Mouse (Mus musculus): Measurements from ENCODE around the gene Oma1.

The Oma1 gene

DNA sequence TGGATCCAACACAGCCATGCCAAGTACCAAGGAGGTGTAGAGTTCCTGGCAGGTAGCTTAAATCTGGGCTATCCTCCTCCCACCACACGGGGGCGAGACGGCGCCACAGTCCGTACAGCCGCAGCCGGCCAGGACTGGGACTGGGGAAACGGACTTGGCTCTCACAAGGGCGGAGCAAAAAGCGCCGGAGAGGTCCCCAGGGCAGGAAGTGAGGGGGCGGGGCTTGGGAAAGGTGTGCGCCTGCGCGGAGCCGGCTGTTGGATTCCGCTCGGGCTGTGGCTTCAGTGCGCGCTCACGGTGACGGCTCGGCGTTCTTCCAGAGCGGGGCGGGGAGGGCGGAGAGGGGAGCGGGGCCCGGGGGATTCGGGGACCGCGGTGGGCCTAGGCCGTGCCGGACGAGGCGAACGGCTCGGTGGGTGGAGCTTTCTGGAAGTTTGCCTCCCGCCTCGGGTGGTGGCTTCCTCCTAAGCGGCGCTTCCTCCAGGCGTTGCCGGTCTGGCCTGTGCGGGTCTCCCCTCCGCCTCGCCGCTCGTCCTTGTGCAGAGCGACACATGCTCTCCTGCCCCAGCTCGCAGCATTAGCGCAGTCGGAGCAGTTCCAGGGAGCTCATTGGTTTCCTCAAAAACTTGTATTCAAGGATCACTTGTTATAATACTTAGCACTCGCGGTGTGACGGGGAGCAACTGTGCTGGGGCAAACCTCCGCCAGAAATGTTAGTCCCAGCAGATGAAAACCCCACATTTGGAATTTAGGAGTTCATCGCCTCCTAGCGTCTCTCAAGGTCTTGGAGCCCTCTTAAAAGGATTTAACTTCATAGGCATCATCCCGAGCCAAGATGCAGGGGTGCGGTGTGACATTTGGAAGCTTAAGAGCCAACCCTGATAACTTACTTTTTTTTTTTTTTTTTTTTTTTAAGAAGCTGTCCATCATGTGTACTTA lies at the start of gene Oma1:
Gene Oma1 (plus strand): TSS at position 226 of the 939 bp plus-strand sequence.
- peak; percentile 98 to 99 for DNase-seq

DNA sequence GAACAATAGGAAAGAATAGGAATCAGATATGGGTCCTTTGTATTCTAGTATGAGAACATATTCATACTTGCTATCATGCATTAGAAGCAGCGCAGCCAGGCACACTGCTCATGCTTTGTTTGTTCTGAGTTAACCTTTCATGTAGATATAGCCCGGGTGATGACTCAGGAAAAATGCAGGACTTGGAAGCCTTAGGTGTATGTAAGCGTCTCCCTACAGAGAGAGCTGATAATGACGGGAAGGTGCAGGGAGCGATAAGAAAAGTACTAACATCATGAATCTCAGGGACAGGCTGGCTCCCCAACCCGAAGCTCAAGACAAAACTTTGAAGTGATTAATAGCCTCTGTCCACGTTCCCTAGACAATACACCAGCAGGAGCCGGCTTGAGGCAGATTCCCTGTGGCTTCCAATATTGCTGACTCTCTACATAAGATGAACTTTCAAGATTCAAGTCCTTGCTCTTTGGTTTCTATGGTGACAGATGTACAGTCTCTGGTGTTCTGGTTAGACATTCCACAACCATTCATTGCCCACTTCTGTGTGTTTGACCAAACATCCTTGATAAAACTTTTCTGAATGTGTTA lies 49.7 kb upstream of the Oma1 start:
- DNase-seq, result no peak

DNA sequence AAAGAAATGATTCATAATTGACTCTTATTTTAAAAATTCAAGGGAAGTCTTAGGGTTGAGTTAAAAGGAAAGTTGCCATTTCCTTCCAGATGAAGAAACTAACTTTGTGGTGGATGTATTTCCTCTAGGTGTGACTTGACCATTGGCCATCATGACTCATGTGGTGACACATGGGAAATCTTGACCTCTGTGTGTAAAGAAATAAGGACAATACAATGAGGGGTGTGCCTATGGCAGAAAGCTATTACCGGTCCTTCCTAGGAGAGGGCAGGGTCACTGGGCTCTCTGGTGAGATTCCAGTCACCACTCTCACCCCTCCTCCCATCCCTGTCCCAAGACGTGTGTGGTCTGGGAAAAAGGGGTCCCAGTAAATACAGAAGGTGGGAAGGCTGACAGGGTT lies 48.4 kb upstream of the Oma1 start:
- DNase-seq, result no peak

DNA sequence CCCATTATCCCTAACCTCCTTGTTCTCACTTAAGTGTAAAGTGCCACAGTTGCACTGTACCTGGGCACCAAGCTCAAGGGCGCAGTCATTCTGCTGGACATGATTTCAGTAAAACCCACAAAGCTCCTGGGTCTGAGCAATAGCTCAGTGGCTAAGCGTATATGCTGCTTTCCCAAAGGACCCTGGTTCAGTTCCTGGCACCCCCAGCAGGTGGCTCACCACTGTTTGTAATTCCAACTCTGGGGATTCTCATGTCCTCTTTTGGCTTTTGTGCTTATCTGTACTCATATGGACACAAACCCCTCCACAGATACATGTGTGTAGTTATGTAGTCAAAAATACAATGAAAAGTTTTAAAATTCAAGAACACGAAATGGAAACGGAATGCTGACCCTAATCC lies 44.3 kb upstream of the Oma1 start:
- peak; percentile 3 for DNase-seq

DNA sequence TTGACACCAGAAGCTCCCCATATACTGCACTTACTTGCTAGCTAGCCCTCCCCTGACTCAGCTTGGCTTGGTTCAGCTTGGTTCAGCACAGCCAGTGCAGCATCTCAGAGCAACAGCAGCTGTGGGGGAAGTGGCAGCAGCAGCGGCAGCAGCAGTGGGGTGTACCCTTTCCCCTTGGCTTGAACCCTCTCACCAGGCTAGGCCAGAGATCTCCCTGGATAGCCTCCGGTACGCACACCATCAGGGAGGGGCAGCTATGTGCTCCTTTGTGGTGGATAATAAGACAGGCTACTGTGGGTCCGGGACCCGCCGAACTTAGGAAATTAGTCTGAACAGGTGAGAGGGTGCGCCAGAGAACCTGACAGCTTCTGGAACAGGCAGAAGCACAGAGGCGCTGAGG lies 40.6 kb upstream of the Oma1 start:
- no peak for DNase-seq

DNA sequence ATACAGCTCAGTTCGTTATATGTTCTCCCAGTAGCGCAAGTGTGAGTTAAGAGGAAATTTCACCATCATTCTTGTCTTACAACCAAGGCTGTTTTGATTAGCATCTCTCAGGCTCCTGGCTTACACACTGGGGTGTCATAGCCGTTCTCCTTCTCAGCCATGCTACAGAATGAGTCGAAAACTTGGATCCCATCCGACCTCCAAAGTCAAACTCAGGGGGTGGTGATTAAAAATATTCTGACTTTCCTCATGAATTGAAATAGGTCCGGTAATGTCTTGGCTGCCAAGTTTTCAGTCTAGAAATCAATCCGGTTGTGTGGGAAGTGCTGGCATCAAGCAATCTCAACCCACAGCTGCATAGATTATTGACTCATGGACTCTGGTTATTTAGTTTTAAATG lies 25.3 kb upstream of the Oma1 start:
- no peak for DNase-seq

DNA sequence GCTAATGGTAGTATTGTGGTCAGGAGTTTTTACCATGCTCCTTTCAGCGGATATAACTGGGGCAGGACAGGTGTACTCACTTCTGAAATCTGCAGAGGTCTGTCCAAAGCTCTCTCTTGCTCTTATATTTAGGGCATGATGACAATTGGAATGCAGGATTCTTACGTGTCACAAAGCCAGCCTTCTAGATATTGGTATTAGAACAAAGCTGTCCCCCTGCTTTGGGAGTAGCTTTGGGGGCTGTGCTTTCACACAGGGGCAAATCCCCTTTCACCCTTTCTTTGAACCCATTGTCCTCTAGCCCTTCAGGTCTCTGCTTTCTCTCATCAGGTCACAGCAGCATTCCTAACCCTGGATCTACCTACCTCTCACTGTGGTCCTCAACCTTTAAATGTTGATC lies 22.8 kb upstream of the Oma1 start, which contains the start of gene 4921539E11Rik:
Gene 4921539E11Rik (minus strand): TSS at position 101 of the 400 bp plus-strand sequence.
- DNase-seq, result no peak

DNA sequence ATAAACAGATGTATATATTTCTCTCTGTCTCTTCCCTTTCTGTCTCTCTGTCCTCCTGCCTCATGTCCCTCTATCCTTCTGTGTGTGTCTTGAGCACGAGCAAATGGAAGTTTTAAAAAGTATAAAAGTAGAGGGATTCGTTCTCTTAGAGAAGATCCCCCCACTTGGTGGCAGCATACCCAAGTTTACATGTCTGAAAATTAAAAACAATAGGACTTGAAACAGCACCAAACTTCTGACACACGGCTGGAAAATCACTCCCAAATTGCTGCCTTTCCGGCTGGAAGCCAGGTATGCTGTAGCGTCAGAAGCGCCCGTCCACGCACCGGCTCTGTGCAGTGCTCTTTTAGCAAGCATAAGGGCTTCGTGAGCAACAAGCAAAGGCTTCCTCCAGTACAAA lies 14.3 kb upstream of the Oma1 start:
- no peak for DNase-seq

DNA sequence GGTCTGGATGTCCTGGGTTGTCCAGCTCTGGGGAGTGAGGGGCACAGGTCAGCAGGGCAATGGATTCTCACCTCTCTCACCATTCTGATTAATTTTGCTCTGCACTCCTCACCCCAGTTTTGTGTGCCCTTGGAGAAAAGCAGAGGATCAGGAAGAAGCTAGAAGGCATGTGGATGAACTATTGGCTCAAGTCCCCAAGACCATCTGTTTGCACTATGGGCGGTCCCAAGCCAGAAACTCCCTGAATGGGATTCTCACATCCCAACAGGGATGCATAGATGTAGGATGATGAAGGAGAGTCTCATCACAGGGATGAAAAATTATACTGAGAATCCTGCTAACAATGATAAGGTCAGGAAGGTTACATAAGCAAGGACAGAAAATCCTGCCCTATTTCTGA lies 9.8 kb upstream of the Oma1 start:
- no peak for DNase-seq

DNA sequence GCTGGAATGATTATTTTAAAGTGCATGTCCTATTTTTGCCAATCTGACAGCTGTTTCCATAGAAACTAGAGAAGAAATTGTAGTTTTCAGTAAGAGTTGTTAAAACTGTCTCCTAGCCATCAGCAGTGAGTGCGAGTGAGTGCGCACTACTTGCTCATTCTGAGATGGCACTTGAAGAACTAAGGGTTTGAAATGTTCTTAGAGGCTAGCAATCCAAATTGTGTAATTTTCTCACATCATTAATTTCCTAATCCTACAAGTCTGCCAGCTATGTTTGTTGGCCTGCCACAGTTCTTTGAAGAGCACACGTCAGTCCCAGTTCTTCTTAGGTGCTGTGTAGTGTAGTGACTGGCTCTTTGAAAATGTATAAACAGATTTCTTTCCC lies 906 bp downstream of the Oma1 start:
- DNase-seq, result no peak

DNA sequence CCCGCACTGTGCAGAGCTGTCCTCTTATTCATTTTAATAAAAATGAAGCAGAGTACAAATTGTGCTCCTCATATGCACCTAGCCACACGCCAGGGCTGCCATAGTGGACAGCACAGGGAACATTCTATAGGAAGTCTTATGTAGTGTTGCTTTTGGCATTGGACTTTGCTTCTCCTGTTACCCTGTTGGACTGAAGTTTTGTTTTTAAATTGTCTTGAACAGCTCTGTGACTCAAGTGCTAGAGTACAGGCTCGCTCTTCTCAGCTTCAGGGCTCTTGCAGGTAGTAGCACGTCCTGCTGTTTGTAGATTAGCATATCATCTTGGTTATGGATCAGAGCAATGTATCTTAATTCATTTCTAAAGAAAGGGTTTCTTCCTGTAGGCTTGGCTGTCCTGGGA lies 2.2 kb downstream of the Oma1 start:
- no peak for DNase-seq

DNA sequence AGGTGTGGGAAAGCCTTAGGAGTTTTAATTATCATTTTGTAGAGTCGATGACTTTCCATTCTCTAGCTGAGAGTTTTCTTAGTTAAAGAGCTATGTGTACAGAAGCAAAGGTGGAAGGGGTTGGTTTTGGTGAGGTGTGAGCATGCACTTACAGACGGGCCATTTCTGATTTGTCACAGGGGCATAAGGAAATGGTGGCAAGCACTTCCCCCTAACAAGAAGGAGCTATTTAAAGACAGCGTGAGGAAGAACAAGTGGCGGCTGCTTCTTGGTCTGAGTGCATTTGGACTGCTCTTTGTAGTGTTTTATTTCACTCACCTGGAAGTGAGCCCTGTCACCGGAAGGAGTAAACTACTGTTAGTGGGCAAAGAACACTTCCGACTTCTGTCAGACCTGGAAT lies 7.8 kb downstream of the Oma1 start:
- no peak for DNase-seq

DNA sequence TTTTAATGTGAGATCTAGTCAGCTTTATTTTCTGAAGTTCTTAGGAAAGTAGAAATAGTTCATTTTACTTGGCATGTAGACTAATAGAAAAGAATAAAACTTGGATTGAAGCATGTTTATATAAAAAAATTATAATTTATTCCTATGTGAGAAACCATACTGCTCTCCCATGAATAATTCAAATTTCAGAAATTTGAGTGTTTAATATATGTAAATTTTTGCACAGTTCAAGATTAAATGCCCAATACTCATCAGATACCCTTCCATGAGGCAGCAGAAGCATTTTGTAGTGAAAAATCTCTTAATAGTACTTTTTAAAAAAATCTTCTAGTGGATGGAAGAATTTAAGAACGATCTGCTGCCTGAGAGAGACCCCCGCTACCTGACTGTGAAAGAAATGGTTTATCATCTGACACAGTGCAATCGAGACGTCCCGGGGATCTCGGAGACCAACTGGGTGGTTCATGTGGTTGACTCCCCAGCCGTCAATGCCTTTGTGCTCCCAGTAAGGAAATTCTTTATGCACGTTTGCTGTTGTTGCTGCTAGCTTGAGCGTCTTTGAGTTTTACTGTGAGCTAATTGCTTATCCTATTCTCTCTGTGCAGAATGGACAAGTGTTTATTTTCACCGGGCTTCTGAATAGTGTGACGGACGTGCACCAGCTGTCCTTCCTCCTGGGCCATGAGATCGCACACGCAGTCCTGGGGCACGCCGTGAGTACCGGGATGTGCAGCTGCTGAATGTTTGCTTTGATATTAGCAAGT lies 11.3 kb downstream of the Oma1 start:
- DNase-seq, result no peak

DNA sequence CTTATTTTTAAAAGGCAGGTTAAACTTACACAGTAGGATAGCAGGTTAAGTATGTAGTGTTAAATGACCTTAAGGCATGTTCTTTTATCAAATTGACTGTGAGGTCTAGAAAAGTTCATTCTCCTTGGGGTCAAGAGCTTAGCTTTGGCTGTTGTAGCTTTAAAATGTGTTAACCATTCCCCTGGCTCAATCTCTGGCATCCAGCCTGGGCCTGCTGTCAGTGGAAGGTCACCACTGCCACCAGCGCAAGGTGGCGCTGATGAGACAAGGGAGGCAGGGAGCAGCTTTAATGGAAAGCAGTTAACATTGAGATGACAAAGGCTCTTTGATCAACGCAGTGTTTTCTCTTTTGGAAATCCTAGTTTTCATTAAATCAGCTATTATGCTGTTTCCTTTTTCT lies 13.4 kb downstream of the Oma1 start:
- DNase-seq, result peak in 1 of 2 experiments; percentile 10

DNA sequence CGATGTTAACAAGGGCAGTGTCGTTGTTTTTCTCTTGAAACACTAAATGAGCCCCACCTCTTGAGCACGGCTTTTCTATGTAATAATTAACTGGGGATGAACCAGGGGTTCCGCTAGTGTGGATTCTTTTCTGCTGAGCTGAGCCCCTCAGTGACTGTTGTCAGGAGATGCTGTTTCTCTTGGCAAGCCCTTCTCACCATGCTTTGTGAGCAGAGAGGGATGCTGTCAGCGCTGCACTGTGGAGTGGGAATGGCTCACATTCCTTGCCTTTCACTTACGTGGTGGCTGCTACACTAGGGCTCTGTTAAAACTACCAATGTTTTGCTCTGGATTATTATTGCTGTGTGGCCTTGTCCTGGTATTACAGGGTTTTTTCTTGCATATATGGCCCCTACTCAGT lies 15.7 kb downstream of the Oma1 start:
- no peak for DNase-seq

DNA sequence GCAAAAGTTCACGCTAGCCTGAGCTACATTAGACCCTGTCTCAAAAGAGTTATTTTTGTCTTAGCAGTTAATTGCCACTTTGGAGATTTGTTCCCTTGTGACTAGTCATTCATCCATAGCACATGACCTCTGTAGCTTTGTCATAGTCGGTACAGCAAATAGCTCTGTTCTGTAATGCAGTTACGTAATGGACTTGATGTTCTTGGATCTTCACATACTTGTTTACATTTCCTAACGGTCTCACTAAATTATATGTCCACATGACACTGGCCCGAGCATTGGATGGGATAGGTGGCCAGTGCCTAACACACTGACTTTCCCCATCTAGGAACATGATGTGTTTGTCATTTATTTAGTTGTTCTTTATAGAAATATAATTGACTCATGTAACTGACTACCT lies 21.5 kb downstream of the Oma1 start:
- no peak for DNase-seq

DNA sequence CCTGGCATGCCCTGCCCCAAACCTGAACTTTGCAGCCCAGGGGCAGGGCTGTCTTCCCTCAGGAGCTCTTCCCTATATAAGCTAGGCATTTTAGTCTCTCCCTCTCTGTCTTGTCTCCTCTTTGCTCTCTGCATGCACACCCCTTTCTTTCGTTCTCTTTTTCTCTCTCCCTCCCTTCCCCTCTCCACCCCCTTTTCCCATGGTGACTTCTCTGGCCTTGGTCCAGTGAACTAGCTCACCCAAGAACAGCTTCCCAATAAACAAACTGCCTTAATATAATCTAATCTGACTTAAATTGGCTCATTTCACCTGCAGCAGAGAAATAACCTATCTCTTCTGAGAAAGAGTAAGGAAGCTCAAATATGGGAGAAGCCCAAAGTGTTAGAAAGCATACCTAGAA lies 27.1 kb downstream of the Oma1 start:
- DNase-seq, result no peak

DNA sequence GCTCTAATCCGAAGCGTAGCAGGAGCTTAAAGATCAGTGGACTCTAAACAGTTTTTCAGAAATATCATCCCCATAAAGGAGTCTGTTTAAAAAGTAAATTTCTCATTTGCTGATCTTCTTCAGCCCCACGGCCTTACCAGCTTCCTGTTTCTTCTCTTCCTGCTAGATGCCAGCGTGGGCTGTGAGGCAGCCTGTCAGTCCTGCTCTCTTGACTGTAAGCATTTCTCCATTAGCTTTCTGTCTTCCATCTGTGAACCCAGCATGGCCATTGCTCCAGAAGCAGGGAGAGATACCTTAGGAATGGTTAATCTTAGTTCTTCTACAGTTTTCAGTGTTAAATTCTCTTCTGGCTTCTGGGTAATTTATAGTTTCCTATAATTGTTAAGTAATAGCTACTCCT lies 28.0 kb downstream of the Oma1 start:
- no peak for DNase-seq

DNA sequence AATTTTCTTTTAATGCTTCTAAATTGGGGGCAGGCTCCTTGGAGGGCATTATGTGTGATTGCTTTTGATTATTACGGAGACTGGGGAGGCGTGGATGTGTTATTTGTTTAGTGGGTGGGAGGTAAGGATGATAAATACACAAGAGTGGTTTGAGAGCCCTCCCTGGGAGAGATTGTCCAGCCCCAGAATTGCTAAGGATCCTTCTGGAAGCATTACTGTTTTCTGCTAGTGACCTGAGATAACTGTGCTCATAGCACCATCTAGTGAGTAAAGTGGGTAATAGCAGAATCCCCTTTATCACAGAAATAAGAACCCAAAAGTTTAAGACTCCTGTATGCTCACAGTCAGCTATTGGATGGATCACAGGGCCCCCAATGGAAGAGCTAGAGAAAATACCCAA lies 32.4 kb downstream of the Oma1 start:
- peak; percentile 17 to 35 for DNase-seq

DNA sequence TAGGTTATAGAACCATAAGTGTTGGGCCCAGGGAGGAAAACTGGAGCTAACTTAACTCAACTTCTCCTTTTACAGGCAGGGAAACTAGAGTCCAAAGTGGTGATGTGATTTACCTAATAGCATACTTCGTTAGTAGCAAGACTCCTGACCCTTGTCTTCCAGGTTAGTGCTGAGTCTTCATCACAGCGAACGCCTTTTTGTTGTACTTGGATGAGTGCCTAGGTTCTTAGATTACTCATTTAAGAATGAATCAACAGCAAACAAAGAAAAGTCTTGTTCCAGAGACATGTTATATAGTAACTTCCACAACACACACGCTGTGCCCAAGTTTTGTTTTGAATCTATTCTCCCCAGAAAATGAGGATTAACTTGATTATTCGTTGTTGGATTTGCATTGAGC lies 33.2 kb downstream of the Oma1 start:
- DNase-seq, result no peak

DNA sequence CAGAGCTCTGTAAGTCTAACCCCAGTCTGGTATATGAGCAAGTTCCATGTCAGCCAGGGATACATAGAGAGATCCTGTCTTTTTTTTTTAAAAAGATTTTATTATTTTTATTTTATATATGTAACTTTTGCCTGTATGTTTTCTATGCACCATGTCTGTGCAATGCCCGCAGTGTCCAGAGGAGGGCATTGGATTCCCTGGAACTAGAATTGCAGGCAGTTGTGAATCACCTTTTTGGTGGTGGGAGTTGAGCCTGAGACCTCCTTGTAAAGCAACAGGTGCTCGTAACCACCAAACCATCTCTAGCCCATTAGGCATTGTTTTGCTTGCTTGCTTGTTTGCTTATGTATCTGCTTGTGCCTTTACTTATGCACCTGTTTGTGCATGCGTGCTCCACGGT lies 35.6 kb downstream of the Oma1 start:
- peak in 1 of 2 experiments; percentile 6 for DNase-seq

DNA sequence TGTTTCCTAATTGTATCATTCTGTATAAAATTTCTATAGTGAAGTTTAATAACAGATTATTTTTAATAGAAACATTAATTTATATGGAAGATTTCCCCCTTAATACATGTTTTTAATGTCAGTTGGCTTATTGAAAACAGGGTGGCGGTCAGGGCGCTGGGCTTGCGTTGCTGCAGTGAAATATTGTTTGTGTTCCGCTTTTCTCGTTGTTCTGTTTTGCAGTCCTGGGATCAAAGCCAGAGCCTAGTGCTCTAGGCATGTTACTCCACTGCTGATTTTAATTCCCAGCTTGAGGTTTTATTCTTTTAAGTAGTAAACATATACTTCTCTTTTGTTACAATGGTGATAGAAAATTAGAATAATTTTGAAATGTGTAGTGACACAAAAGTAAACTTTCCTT lies 39.3 kb downstream of the Oma1 start:
- no peak for DNase-seq

DNA sequence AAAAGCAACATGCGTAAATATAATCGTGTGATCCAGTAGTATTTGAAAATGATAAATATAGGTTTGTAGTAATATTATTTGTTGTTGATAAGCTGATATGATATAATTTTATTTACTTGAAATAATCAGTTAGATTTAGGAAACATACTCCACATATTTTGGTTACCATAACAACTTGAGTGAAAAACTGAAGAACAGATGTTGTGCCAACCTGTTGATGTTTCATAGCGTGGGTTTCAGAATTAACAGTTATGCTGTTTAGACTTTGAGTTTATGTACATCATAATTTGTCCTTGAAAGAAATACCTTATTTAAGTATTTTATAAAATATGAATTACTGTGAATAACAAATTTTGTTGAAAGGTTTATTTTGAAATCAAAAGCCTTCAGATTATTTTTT lies 43.8 kb downstream of the Oma1 start:
- DNase-seq, result no peak

DNA sequence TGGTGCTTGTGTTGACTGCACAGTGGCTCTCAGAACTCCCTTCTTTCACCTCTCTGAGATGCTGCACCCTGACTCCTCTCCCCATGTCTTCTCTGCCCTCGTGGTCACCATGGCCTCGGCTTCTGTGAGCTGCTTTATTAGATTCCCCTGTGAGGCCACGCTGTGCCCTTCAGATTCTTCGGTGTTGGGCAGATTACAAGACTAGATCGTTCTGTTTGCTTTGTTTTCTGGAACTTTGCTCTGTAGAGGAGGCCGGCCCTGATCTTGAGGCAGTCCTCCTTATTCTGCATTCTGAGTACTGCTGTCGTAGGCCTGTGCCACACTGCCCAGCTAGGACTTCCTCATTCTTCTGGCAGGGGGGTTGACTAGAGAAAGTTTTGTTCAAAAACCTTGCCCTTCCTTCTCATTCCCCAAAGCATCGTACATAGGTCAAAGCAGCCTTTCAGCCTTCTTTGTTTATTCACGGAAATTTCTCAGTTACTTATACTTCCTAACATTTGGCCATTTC lies 45.4 kb downstream of the Oma1 start:
- no peak for DNase-seq

All from B cell, adult 2 months (primary cell).